Mouse (Mus musculus) C2C12 (cell line): ENCODE measurements around the gene Plekhg3. TPM values are rescaled to one million over a fixed set of nuclear protein-coding genes. Genes with fewer than 3 reads are reported as not detected.

ENCODE experiments used
- H3K27me3 ChIP-seq: one replicate; pipeline ENCODE4 v1.6.1; 2011; ENCODE audit not compliant: control insufficient read depth, insufficient read depth, insufficient read length
- H3K36me3 ChIP-seq: one replicate; pipeline ENCODE4 v1.6.1; 2011; ENCODE audit not compliant: control insufficient read depth, insufficient read depth
- H3K4me3 ChIP-seq: one replicate; pipeline ENCODE4 v1.5.1; 2011; ENCODE audit warnings: mild to moderate bottlenecking, control low read depth; ENCODE audit not compliant: poor library complexity, insufficient read depth, severe bottlenecking
- H3K79me2 ChIP-seq: one replicate; pipeline ENCODE4 v1.6.1; 2011; ENCODE audit not compliant: control insufficient read depth, insufficient read depth
- H3K79me3 ChIP-seq: one replicate; pipeline ENCODE4 v1.6.1; 2011; ENCODE audit warnings: low read depth, control low read depth
- H3ac ChIP-seq: one replicate; pipeline ENCODE3; 2011; ENCODE audit warnings: low read depth; ENCODE audit not compliant: control insufficient read depth, insufficient read length
- CEBPB ChIP-seq: IDR thresholded peaks from one replicate; pipeline ENCODE4 v1.6.1; 2011; ENCODE audit warnings: low read depth, mild to moderate bottlenecking, control low read depth, moderate library complexity
- CTCF ChIP-seq: IDR thresholded peaks from one replicate; pipeline ENCODE4 v1.5.1; 2011; ENCODE audit not compliant: control insufficient read depth, insufficient read depth, insufficient read length
- FOSL1 ChIP-seq: IDR thresholded peaks from one replicate; pipeline ENCODE4 v1.8.0; 2011; ENCODE audit warnings: mild to moderate bottlenecking, low read length; ENCODE audit not compliant: poor library complexity, insufficient read depth, severe bottlenecking
- MAX ChIP-seq: IDR thresholded peaks from one replicate; pipeline ENCODE4 v1.6.1; 2011; ENCODE audit warnings: mild to moderate bottlenecking, control low read depth
- MYOD1 ChIP-seq: IDR thresholded peaks from one replicate; pipeline ENCODE4 v1.6.1; 2011; ENCODE audit warnings: low read depth; ENCODE audit not compliant: control insufficient read depth, insufficient read length
- MYOG ChIP-seq: IDR thresholded peaks from one replicate; pipeline ENCODE4 v1.6.1; 2011; ENCODE audit not compliant: control insufficient read depth, insufficient read length; ENCODE audit errors: extremely low read depth
- USF1 ChIP-seq: IDR thresholded peaks from one replicate; pipeline ENCODE4 v1.6.1; 2011; ENCODE audit warnings: low read depth, mild to moderate bottlenecking, control low read depth, moderate library complexity
- polyA plus RNA-seq: library from polyadenylated mRNA; unstranded; fragments of >200 nt; fragmentation: generic; extraction: Trizol; gene quantifications from one replicate; pipeline ENCODE4 v1.2.1, GENCODE M21; 2012; ENCODE audit warnings: missing spikeins

Plekhg3 gene
- polyA plus RNA-seq, 1 experiment: 9.3 TPM

- Histone ChIP-seq H3ac (no peak overlapping the region), H3K27me3 (no peaks in the 10 kb centered on the region), H3K79me2 (peaks cover 82% of the 10 kb centered on the region)
Measured at GRCm38 (mm10) chr12:76556187-76556586, 25.5 kb downstream of the Plekhg3 start.

GRCm38 (mm10) chr12:76556745-76557389, 26.2 kb downstream of the Plekhg3 start:
- H3K79me2 ChIP-seq: peaks cover 77% of the 10 kb centered on the region
- H3K4me3 ChIP-seq: no peak overlapping the region
- TF ChIP-seq USF1: no peak
- peaks cover 32% of the 10 kb centered on the region for H3K79me3 ChIP-seq
- no peaks in the 10 kb centered on the region for H3K27me3 ChIP-seq
- H3K36me3 ChIP-seq: peaks cover 17% of the 10 kb centered on the region
- no peak overlapping the region for H3ac ChIP-seq

More at GRCm38 (mm10) chr12:76556187-76556586, 25.5 kb downstream of the Plekhg3 start:
- Histone ChIP-seq H3K4me3 (no peak overlapping the region), H3K79me3 (peaks cover 32% of the 10 kb centered on the region), H3K36me3 (peaks cover 16% of the 10 kb centered on the region)
- TF ChIP-seq FOSL1 (no peak), MYOD1 (peak; percentile 54)

- Histone ChIP-seq H3K27me3 (no peaks in the 10 kb centered on the region), H3K4me3 (no peak overlapping the region), H3K79me2 (peaks cover 69% of the 10 kb centered on the region), H3K79me3 (peaks cover 29% of the 10 kb centered on the region), H3K36me3 (peaks cover 30% of the 10 kb centered on the region), H3ac (no peak overlapping the region)
- TF ChIP-seq MYOD1: no peak
- no peak for TF ChIP-seq USF1
- no peak for TF ChIP-seq FOSL1
- TF ChIP-seq CTCF: no peak
- no peak for TF ChIP-seq MAX
- no peak for TF ChIP-seq CEBPB
- TF ChIP-seq MYOG: no peak
Measured at GRCm38 (mm10) chr12:76558206-76558605, 27.5 kb downstream of the Plekhg3 start.

- peaks cover 60% of the 10 kb centered on the region for H3K36me3 ChIP-seq
- H3K27me3 ChIP-seq: no peaks in the 10 kb centered on the region
- peaks cover 29% of the 10 kb centered on the region for H3K79me2 ChIP-seq
- peaks cover 3% of the 10 kb centered on the region for H3K79me3 ChIP-seq
- H3ac ChIP-seq: no peak overlapping the region
- no peak for TF ChIP-seq MYOD1
- TF ChIP-seq FOSL1: no peak
- no peak for TF ChIP-seq MAX
- TF ChIP-seq USF1: no peak
- no peak for TF ChIP-seq MYOG
- no peak for TF ChIP-seq CTCF
- no peak for TF ChIP-seq CEBPB
- no peak overlapping the region for H3K4me3 ChIP-seq
Measured at GRCm38 (mm10) chr12:76562196-76562595, 31.5 kb downstream of the Plekhg3 start.

- Histone ChIP-seq H3K79me2 (no peaks in the 10 kb centered on the region), H3K36me3 (peaks cover 63% of the 10 kb centered on the region), H3K27me3 (no peaks in the 10 kb centered on the region), H3K4me3 (no peak overlapping the region), H3ac (no peak overlapping the region), H3K79me3 (no peaks in the 10 kb centered on the region)
- TF ChIP-seq CTCF (no peak), MYOD1 (no peak), MAX (no peak), MYOG (no peak), CEBPB (no peak), USF1 (no peak), FOSL1 (no peak)
Measured at GRCm38 (mm10) chr12:76566284-76566683, 35.6 kb downstream of the Plekhg3 start.

GRCm38 (mm10) chr12:76570221-76570940, 39.7 kb downstream of the Plekhg3 start:
- Histone ChIP-seq H3K27me3 (no peaks in the 10 kb centered on the region), H3ac (no peak overlapping the region), H3K79me2 (no peaks in the 10 kb centered on the region), H3K36me3 (peaks cover 57% of the 10 kb centered on the region), H3K4me3 (no peak overlapping the region), H3K79me3 (no peaks in the 10 kb centered on the region)
- TF ChIP-seq CEBPB (no peak), MYOD1 (no peak), MYOG (no peak), CTCF (no peak), MAX (no peak), FOSL1 (no peak), USF1 (no peak)
